Mouse (Mus musculus): Measurements from ENCODE around the gene Kat6b.

The Kat6b gene

DNA sequence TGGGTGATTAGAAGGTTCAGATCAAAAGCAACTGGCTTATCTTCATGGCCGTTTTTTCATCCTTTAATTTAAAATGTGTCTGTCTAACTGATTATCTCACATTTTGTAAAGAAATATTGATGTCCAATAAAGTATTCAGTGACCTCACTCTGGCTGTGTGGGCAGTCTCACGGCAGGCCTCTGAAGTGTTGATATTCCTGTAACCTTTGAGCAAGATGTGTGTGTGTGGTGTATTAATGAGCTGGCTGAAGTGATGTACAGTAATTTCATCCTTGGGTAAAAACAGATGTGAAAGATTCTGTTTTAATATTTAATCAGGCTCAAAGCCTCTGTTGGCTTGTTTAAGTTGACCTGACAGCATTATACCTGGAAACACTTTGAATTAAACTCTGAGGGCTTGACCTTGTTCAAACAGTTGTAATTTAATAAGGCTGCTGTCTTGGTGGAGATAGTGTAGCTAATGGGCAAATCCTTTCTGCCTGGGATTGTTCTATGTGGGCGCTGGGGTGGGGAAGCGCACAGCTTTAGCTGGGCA lies 82.4 kb downstream of the Kat6b start:
- no peak for DNase-seq

DNA sequence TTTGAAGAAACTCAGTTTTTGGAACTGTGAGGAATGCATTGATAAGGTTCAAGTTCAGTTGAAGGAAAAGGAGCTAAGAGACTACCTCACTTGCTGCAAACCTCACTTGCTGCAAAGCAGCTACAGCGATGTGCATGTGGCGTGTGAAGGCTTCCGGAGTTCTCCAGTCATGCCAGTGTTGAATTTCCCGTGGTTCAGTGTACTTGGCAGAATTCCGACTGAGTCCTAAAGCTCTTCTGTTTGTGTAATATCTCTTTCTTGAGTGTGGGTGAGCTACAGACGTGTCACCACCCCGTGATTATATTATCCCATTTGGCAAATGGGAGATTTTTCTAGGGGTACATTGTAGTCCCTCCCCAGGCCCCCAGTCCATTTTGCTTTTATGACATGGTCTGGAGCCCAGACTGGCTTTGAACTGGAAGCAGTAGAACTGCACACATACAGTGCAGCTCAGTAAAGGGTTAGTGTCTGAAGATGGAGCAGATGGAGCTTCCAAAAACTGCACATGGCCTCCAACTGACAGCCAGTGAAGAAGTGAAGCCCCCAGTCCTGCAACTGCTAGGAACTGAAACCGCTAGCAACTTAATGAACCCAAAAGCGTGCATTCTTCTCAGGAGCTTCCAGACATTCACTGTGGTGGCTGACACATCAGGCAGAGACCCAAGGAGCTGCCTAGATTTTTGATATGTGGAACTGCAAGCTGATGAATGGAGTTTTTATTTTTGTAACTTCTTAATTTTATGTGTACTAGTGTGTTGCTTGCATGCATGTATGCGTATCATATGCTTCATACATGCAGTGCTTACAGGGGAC lies 84.5 kb downstream of the Kat6b start:
- DNase-seq: no peak

DNA sequence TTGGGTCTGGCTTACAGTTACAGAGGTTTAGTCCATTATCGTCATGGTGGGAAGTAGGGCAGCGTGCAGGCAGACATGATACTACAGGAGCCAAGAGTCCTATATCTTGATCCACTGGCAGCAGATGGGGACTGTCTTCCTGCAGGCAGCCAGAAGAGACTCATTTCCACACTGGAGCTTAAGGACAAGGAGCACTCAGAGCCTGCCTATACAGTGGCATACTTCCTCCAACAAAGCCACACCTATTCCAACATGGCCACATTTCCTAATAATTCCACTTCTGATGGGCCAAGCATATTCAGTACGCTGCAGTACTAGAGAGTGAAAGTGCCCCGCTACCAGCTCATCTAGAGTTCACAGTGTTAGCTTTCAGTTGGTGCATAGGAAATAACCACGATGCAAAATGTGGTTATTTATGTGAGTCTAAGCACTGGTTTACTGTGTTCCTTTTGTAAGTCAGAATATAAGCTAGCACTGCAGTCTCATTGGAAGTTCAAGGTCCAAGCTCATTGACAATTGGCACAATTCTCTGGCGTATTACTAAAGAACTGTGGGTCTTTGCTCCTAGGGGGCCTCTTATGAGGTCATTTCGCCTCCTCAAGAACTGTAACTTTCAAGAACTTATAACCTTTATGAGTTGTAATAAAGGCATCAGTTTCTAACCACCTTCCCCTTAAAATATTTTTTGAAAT lies 86.2 kb downstream of the Kat6b start:
- DNase-seq: no peak

DNA sequence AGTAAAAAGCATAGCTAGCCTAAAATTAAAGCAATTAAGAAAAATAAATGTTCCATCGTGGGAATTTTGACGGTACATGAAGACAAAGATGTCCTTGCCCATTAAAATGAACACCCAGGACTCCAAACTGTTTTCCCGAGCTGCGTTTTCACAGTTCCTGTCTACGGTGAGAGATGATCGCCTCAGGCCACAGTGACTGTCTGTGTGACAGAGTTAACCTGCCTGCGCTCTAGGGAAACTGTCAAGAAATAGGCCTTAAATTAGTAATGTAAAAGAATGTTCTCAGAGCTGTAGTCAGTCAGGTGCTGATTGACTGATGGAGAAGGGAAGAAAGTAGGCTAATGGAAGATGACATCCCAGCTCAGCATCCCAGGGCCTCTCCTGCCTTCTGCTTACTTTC lies 87.6 kb downstream of the Kat6b start:
- no peak for DNase-seq

DNA sequence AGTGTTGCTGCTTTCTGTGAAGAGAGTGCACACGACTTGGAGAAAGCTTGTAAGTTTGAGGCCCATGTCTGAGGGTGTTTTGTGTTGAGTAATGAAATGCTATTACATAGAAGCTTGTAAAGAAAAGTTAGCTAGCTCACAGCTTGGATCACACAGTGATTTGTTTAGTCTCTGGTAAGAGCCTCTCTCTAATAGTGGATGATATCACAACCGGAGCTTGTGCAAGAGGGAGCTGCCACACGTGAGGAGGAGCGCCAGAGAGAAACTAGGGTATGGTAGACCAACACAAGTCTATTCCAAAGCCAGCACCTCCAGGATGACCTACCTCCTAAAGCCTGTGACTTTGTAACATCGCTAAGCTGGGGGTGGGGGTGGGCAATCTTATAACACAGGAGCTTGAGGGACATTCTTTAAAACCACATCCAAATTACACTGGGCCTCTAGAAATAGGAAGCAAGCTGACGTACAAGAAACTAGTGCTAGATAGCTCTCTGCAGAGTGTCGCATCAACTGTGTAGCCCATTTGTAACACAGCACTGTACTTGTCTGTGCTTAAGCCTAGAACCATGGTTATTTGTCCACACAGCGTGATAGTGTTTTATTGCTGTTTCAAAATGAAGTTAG lies 93.6 kb downstream of the Kat6b start:
- DNase-seq: no peak

DNA sequence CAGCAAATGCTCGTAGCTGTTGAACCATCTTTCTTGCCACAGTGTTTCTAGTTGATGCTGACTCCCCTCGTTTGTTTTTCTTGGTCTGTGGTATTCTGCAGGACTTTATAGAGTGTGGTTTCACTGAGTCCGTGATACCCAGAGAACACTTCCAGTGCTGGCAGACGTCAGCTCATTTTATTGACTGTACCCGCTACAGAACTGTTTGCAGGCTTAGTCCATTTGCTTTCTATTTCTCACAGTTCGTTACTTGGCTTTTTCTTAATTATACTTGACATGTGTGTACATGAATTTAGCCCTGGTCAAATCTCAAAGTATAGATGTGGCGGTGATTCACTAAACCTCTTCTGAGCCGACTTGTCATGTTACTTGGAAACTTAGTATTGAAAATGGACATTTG lies 95.6 kb downstream of the Kat6b start:
- DNase-seq: no peak

DNA sequence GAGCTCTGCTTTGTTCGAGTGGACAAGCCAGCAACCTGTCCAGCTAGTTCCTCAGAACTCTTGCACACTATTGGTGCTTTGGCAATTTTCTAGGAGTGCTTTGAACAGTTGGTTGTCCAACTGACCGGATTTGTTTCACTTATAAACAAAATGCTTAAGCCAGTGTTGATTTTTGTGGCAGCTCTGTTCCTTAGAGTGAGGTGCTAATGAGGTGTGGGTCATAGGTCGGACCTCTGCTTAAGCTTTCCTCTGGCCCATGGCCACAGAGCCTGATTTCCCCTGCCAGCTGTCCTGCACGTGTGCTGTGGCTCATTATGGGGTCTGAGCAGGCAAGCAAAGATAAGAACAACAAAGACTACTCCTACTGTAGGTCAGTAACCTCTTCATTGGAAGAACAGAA lies 100.0 kb downstream of the Kat6b start:
- peak; percentile 27 to 48 for DNase-seq

DNA sequence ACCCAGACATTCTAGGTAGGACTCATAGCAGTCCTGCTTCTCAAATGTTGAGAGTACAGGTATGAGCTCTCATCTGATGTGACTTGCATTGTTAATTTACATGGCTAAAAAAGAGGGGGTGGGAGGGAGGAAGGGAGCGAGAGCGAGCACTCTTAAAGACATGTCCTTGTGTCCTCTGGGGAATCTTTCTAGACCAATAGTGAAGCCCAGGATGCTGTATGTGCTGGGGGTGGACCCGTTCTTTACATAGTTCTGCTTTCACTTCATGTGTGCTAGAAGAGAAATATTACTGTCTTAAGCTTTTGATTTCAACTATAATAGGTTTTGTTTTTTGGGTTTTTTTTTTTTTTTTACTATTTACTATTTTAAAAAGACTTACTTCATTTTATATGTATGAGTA lies 101.1 kb downstream of the Kat6b start:
- no peak for DNase-seq

DNA sequence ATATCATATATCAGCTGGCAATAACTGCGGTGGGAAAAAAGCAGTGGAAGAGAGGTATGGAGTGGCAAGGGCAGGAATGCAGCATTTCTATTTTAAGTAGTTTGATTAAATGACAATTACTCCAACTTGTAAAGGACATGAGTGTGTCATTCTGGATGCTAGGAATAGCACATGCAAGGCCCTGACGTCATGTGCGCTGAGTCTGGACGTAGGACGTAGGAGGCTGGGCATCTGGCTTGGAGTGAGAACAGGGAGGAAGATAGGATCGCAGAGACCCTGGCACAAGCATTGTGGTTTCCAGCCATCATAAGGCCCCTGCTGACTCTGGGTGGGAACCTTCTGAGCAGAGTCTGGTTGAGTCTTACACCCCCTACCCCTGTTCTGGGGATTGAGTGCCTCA lies 101.8 kb downstream of the Kat6b start:
- no peak for DNase-seq

DNA sequence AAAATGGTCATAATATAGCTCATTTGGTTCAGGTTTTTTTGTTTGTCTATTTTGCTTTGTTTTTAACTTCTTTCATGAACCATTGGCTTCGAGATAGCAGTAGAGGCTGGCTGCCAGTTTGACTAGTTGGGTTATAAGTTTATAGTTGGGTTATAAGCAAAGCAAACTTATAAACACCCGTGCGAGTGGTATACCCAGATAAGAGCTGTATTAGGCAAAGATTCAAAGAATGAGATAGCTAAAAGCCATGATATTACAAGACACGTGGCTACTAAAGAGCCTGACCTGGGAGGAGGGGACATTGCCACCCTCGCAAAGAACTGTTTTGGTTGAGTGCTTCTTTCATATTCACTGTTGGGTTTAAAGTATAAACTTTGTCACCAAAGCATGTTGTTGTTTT lies 102.6 kb downstream of the Kat6b start:
- no peak for DNase-seq

DNA sequence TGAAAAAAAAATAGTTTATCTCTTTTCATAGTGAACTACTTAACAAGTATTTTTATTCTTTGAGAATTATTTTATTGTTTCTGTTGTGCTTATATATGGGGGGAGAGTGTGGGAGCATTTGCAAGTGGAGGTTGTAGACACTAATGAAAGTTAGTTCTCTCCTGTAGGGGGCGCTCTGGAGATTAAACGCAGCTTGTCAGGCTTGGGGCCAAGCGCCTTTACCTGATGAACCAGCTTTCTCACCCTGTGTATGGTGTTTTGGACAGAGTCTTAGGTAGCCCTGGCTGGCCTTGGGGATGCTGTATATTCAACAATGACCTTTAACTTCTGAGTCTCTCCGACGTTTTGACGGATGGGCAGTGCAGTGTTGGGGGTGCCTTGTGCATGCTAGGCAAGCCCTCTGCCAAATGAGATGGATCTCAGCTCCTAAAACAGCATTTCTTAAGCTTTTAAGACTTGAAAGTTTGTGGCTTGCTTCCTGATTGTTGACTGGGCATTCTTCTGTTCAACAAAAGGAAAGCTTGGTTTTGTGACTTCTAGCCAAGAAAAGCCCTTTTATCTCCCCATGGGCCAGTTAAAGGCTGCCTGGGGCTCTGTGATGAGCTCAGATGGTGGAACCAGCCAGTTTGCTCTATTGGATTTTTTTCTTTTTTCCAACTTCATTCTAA lies 103.4 kb downstream of the Kat6b start:
- DNase-seq: no peak

DNA sequence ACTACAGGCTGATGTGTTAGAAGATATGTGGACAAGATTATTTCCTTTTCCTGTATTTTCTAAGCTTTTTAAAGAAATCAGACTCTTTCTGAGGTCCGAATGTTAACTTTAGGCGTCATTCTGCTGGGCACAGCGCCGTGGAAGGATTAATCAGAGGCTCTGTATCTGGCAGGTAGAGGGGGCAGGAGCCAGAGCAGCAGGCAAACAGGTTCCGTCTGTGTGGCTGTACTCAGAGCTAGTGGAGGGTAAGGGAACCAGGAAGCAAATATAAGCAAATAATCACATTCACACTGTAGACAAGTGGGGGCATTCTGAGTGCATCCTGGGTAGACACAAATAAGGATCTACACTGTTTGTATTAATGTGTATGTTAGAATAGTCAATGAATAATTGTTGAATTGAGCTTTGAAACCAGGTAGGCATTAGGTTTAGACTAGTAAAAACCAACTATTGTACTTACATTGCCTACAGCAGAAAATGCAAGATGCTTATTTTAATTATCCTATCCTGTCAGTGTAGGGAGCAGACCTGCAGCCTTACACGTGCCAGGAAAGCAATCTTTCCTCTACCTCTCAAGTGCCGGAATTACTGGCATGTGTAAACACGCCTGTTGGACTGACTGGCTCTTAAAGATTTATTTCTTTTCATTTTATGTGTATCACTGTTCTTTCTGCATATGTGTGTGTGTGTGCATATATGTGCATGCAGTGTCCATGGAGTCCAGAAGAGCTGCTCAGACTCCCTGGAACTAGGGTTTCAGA lies 104.4 kb downstream of the Kat6b start:
- no peak for DNase-seq

DNA sequence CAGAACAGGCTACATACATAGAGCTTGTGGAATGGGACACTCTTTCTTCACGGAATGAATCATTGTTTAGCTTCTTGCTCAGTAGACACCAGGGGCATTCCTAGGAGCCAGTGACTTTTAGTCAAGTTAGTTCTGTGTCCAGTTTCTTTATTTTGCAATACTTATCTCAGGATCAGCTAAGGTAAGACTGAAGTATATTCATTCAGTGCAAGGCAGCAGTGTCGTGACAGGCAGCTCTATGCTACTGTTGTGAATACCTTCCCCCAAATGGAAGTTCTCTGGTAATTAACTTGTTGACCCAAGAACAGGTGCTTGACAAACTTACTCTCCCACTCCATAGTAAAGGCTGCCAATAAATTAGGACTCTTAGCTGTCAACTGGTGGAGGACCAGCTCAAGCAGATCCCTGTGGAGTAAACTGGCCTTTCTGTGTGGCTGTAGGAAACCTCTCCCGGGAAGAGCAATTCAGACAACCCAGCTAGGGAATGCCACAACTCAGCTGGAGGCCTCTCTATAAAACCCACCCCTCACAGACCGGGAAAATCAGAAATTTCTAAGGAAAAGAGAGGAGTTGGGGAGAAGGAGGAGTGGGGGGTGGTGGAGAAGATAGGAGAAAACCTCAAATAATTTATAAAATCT lies 105.4 kb downstream of the Kat6b start:
- no peak for DNase-seq

DNA sequence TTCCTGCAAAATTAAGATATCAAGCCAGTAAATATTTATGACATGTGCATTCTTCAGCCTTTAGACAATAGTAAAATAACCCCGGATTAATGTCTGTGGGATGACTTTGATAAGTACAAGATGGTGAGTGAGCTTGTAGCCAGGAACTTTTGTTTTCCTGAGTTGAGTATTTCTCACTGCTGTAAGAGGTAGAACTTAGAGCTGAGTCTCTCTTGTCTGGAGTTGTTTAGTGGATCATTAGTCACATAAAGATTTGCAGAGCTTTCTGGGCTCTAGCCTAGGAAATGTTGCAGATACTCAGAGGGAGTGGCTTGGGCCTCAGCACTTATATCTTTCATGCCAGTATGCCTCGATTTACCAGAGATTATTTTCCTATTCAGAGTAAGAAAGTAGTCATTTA lies 106.7 kb downstream of the Kat6b start:
- DNase-seq: no peak

DNA sequence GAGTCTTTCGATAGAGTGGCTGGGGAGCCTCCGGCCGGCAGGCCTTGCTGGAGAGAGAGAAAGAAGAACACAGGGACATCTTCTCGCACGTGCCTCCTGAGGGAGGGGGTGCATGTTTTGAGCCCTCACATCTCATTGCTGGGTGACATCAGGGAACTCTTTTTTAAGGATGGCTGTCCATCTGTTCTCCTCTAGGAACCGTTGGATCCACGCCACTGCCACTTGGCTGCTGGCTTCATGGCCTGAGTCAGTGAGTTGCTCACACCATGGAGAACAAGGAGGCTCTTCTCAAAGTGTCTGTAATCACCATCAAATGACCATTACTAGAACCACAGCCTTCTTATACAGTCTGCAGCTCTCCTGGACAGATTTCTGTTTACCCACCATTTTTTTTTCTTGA lies 108.4 kb downstream of the Kat6b start:
- no peak for DNase-seq

DNA sequence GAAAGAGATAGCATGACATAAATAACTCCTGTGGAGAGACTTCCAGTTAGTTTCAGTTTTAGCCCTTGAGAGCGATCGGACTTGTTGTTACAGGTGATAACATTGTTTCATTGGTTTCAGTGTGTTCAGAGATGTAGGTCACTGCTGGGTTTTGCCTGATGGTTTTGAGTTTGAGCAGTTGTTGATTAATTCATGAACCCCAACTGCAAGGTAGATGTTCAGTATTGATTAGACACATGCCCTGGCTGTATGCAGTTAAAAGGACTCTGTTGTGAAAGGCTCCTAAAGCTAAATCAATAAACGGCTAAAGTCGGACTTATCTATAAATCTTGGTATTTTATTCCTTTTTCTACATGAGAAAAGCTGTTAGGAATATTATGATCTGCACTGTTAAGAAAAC lies 109.0 kb downstream of the Kat6b start:
- DNase-seq: no peak

DNA sequence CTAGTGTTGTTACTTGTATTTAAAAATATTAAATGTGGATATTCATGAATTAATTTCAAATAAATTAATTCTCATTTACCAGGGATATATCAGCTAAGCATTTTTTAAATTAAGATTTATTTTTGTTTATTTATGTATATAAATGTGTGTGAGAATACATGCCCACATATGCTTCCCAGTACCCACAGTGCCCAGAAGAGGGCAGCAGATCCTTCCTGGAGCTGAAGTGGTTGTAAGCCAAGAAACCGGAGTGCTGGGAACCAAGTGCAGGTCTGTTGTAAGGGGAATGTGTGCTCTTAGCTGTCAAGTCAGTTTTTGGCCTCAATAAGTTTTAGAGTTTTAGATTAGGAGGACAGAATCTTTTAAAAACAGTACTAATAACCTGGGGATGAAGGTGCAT lies 110.9 kb downstream of the Kat6b start:
- no peak for DNase-seq

DNA sequence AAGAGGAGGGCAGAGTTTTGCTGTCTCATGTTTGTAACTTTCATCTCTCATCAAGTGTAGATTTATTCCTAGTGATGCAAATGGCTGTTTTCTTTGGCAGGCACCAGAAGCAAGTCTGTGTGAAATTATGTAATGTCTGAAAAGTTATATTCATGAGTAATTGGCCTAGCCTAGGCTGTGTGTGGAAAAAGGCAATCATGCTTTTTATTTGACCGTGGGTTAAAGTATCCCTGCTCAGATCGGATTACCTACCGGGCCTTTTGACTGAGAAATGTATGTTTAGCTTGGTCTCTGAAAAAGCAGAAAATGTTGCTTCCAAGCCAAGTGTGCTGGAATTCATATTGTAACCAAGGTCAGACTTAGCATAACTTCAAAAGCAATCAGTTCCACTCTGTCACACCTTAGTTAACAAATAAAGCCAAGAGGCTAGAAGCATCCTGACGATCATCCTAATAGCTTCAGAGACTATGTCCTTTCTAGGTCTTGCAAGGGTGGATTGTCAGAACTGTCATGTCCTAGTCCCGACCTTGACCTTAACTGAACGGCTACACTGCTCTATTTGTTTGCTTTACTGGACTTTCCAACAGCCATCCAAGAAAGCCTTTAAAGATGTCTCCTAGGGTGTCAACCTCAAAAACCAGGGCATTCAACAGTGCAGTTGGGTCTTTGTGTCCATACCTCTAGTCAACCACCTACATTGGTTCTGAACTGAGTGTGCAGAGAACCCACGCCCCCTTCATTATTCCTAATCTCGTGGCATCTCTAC lies 111.9 kb downstream of the Kat6b start:
- DNase-seq: peak in 1 of 2 experiments; percentile 51

DNA sequence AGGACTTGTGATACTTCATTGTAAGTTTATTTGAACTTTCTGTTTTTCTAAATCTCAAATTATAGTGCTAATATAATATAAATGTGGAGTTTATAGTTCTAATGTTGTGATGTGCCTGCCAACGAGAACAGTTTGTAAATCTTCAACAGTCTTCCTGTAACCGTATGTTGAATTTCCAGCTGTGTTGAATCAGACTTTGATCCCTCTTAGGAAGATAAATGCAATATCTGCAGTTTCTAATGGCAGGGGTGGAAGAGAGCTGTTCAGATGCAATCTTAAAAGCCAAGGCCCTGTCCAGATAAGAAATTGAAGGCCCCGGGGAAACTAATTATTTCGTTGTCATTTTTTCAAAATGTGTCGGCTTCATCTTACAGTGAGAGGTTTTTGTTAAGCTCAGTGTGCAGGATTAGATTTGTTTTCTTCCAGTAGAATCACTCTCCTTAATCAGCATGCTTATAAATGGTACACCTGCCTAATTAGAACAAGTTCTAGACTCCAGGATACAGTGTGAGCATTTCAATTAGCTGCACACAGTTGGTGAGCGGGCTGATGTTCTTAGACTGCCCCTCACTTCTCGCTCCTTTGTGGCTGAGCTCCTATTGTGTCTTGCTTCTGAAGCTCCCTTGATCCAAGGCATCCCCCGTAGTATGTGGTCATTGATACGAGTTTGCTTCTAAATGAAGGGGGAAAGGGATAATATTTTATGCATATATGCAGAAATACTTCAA lies 118.4 kb downstream of the Kat6b start:
- DNase-seq: peak in 1 of 2 experiments; percentile 29

DNA sequence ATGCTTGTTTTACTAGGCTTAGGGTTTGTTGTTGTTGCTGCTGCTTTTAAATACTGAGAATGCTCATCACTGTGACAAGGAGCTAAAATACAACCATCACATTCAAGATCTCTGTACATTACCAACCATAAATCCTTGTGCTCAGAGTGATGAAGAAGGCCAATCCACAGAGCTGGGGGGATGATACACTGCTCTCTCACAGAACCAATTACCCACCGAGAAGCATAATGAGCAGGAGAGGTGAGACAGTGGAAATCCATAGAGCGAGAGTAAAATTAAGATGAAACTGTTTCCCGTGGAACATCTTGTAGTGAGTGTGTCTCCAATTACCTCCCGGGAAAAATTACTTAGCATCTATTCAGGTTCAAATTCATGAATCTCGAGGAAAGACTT lies 118.9 kb downstream of the Kat6b start:
- DNase-seq: no peak

DNA sequence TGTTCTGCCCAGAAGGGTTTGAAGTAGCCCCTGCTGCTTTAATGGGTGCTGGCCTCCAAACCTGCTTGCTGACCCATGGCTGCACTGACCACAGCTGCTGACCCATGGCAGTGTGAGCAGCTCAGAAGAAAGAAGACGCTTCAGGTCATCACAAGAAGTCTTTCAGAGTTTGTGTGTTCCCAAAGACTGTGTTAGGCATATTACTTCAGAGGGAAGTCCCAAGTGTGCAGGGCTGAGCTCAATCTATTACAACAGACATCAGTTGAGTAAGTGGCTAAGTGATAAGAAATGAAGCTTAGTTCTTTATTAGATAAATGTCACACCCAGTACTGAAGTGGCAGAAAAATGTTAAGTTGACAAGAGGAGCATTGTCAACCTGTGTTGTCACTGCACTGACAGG lies 119.4 kb downstream of the Kat6b start:
- DNase-seq: no peak

All from kidney, adult 8-10 months (tissue).